Mouse (Mus musculus) right cerebral cortex, postnatal 25 days (tissue): Measurements from ENCODE around the gene Gm525.
"Not testable (repeated sequence)": the region's sequence is repeated elsewhere in the genome, so short reads cannot be mapped to it uniquely, and the experiment has no call there.

Experiments
- DNase-seq: peaks from one replicate; pipeline ENCODE4 v3.0.0; 2022

Gm525 gene

DNA sequence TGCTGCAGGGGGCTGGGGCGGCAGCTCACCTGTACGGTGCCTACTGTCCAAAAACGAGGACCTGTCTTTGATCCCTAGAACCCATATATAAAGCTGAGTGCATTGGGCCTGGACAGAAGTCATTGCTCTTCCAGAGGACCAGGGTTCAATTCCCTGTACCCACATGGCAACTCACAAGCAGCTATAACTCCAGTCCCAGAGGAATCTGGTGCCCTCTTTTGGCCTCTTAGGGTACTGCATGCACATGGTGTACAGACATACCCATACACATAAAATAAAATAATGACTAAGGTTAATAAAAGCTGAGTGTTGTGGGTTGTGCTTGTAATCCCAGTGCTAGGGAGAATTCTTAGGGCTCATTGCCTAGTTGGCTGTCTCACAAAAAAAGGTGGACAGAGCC, 8.3 kb upstream of the Gm525 start:
- DNase-seq = no peak

DNA sequence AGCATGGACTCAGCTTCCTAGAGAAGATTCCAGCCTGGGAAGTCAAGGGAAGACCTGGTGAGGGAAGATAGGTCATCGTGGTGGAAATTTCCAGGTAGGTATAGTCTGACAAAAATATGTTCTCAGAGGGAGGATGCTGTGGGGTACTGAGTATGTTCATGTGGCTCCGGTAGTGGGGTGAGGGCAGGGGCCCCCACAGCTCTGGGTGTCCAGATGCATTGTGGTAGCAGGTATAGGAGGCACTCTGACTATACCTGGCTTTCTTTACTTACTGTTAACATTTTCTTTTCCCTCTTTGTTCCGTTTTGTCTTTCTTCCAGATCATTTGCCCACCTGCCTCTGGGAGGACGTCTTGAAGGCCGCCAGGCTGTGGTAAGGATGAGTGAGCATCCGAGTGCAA, 7.5 kb upstream of the Gm525 start:
- DNase-seq = no peak

DNA sequence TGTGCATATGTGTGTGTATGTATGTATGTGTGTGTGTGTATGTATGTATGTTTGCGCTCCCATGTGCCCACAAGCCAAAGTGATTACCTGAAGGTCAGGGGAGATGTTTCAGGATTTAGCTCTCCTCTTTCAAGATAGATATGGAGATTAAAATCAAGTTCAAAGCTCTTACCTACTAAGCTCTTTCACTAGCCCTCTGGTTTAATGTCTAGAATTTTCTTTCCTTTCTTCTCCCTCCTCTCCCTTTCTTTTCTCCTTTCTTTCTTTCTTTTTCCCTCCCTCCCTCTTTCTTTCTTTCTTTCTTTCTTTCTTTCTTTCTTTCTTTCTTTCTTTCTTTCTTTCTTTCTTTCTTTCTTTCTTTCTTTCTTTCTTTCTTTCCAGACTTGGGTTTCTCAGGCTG, 6.9 kb upstream of the Gm525 start, which contains the start of gene Dgke:
Gene Dgke, minus strand, starts transcription at position 101 of the 400 bp plus-strand sequence.
- no peak for DNase-seq

DNA sequence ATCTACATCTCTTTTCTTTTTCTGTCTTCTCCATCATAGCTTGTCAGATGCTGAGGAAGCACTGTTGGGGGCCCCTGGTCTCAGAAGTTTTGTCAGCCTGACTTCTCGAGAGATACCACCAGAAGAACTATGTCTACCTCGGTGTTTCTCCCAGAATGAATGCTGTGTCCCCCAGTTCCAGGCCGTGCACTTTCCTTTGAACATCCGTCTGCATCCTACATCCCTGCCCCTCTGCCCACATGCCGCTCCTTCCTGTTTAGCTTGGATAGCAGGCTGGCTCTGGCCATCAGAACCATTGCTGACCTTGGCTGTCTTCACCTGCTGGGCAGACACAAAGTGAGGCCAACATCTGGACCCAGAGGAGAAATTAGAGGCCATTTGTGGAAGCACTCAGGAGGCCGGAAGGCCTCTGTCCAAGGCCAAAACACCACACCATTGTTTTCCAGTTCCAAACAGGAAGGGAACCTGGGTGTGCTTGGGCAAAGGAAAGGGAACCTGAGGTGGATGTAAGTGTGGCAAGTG, 6.3 kb upstream of the Gm525 start:
- DNase-seq = no peak

DNA sequence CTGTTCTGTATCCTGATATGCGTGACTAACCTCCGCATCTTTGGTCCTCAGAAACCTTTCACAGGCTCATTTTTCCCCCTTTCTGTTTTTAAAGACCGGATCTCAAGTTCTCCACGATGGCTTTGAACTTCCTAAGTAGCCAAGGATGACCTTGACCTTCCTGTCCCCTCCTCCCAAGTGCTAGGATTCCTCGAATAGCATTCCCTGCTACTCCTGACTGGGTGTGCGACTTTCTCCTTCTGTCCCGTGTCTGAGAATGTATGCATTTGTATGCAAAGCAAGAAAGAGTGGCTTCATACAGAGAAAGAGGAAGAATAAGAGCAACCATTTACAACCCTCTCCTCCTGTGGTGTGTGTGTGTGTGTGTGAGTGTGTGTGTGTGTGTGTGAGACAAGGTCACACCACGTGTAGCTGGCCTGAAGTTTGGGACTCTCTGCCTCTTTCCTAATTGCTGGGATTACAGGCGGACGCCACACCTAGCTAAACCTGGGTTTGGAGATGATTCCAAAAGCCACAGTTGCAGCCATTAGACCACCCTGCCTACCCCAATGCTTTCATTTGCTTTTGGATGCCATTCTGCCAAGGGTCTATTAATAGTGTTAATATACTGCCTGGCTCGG, 5.7 kb upstream of the Gm525 start:
- DNase-seq = no peak

DNA sequence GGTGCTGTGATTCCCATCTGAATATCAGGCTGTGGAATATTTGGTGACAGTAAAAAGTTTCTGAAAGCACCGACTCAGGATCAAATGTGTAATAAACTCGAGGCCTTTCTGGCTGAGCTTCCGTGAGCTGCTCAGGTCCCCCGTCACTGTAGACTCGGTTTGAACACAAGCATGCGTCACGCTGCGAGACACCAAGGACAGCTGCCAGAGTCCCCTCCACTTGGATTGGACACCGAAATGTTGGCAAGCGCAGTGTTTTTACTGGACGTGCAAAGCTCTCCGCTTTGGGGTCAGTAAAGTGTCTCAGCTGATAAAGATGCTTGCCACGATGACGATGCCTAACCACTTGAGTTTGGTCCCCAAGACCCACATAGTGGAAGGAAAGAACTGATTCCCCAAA, 5.0 kb upstream of the Gm525 start:
- no peak for DNase-seq

DNA sequence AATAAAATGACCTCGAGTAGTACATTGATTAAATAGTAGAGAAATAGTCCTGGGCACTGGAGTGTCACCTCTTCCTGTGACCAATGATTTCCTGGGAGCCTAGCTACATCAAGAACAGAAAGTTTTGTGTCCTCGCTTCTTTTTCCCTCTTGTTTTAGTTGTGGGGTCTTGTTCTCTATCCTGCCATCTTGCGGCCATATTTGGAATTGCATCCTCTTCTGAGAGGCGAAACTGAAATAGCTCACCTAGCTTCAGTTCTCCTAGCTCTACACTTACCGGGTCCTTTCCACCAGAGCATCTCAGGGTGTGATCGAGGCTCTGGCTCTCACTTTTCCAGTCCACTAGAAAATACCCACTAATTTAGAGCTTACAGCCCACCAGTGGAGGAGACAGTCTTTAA, 4.3 kb upstream of the Gm525 start:
- peak; percentile 43 for DNase-seq

DNA sequence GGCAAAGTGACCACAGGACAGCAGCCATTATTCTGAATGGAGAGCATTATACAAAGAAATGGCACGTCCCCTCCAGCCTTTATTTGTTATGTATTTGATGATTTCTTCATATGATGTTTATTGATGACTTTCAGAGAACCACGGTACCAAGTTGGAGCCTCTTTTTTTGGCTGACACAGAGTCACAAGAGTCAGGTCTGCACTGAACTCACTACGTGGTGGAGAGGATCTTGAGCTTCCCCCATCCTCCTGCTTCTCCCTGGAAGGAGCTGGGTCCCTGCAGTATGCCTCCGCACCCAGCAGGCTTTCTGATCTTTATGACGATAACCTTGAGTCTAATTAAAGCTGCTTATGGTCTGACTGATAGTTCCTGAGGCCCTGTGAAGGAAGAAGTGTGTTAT, 2.1 kb upstream of the Gm525 start:
- DNase-seq = no peak

DNA sequence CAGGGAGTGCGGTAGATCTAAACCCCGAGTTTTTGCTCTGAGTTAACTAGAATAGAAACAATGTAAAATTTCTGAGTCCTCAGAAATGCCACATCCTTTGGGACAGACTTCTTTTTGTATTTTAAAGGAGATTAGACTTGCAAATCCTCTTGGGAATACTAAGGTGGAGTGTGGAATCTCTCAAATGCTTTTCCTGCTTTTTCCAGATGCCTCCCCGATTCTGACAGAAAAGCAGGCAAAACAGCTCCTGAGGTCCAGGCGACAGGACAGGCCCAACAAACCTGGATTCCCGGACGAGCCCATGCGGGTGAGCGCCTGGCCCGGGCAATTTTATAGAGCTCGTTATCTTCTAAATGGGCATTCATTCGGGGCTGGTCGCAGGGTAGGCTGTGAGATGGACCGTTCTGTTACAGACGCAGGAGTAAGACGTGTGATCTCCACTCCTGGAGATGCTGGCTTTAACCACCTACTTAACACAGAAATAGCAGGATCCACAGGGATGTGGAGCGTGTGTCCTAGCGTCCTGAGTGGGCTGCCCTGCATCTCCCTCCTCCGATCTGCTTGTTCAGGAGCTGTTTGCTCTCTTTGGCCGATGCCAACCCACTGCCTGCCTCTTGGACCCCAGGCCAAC, 1.3 kb downstream of the Gm525 start:
- no peak for DNase-seq

DNA sequence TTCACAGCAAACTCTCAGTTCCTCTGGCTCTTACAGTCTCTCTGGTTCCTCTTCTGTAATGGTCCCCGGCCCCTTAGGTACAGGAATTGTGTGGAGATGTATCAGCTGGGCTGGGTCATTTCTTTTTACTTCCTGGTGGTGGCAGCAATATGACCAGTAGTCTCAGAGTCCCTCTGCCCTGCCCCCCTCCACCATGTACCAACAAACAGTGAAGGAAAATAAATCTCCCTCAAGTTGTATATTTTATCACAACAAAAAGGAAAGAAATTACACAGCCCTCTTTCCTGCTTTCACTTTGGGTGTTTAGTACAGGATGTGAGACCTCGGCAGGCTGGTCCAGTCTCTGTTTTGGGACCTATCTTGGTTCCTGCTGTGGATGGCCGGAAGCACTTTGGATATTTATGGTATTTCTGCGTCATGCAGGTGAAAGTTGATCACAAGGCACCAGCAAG, 2.8 kb downstream of the Gm525 start:
- DNase-seq = no peak

DNA sequence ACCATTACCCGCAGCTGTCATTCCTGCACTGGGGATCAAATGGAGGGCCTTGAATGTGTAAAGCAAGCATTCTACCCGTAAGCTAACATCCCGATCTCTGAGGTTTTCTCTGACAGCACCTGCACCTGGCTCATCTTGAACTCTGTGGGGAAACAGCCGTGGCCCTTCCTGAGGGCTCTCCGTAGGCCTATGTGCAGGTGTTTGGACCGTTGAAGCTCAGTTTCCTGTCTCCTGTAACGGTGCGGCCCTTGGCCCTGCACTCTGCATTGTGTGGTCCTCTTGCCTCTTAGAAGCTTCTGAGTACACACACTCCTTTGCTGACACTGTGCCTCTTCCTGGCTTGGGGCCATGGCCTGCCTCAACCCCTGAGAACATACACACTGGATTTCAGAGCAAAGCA, 4.0 kb downstream of the Gm525 start:
- DNase-seq = no peak

DNA sequence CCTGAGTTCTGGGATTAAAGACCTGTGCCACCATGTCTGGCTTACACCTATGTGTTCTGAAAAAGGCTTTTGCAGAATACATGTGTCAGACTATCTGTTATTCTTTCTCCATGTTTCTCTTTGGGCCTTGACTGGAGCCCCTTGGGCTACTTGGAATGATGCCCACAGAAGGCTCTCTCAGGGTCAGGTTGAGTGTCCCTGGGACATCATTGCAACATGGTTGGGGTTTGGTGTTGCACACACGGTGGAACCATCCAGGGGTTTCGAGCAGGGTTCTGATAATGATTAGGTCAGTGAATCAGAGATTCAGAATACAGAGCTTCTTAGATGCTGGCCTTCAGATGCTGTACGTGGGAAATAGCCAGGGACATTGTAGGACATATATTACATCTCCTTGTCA, 4.7 kb downstream of the Gm525 start:
- DNase-seq = no peak

DNA sequence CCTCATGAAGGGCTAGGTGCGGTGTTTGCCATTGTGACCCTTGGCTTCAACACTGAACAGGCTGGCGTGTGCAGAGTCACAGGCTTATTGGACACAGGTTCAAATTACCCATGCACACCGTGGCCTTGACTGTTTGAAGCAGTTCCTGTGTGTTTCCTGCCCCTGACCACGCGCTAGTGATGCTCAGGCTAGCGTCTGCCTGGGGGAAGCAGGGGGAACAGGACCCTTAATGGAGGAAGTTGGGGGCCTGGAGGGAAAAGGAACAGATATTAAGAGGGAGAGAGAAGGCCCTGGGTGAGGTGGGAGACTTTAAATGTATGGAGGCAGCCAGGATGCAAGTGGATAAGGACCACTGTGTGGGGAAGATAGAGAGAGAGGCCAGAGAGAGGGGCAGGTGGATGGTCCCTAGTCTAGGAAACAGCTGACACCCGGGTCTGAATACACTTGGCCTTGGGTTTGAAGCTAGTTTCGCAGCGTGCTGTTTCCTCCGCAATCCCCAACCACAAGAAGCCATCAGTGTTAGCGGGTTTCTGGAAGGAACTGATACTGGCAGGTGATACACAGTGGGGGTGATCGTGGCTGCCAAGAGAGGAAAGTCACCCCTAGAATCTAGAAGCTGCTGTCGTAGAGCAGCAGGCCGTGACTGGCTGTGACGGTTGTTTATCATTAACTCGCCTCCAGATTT, 5.5 kb downstream of the Gm525 start:
- DNase-seq = no peak

DNA sequence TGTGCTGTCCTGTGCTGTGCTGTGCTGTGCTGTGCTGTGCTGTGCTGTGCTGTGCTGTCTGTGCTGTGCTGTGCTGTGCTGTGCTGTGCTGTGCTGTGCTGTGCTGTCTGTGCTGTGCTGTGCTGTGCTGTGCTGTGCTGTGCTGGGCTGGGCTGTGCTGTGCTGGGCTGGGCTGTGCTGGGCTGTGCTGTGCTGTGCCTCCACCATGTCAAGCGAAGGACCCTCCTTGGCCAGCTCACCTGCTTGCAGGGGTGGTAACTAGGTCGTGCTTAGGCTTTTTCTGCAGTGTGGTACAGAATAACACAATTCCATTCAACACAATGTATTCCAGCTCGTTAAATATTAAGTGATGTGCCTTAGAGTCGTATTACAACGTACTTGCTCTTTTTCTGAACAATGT, 8.3 kb downstream of the Gm525 start:
- not testable (repeated sequence) for DNase-seq

DNA sequence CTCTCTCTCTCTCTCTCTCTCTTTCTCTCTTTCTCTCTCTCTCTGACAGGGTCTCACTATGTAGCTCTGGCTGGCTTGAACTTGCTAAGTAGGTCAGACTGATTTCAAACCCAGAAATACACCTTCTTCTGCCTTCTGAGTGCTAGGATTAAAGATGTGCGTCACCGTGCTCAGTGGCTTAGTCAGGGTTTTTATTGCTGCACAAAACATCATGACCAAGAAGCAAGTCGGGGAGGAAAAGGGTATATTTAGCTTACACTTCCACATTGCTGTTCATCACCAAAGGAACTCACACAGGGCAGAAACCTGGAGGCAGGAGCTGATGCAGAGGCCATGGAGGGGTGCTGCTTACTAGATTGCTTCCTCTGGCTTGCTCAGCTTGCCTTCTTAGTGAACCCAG, 9.1 kb downstream of the Gm525 start:
- DNase-seq = not testable (repeated sequence)

DNA sequence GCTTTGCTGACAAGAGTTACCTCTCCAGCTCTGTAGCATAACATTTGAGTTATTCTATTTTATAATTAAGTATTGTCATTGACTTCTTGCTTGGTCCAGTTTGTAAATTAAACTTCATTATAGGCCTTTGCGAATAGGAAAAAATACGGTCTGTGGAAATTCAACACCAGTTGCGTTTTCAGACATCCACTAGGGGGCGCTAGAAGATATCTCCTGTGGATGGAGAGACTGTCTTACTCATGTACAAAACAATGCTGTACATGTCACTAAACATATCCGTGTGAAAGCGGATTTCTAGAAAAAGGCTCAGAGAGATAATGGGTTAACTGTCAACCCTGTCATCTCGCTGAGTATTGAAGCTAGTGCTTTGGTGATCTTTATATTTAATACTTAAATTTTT, 11.0 kb downstream of the Gm525 start:
- DNase-seq = no peak

DNA sequence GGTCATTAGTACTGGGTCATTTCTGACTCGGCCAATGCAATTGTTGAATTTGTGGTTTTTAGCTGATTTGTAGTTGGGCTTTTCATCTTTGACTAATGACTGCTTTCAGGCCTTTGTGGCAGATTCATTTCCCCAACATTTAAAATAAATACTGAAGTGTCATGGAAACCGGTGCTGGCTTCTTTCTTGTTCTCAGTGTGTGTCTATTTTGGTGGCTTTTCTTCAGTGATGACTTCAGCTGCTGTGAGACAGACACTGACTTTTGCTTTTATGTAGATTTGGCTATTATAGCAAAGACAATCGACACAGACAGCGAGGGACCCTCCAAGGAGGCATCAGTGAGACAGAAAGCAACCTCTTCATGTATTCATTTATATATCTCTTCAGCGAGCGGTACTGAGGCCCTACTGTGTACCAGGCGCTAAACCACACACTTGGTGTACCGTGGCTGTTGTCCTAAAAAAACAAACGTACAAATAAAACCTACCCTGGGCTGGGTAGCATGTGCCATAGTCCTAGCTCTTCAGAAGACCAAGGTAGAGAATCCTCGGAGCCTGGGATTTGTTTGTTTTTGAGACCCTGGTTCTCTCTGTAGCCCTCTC, 12.7 kb downstream of the Gm525 start:
- DNase-seq = no peak

DNA sequence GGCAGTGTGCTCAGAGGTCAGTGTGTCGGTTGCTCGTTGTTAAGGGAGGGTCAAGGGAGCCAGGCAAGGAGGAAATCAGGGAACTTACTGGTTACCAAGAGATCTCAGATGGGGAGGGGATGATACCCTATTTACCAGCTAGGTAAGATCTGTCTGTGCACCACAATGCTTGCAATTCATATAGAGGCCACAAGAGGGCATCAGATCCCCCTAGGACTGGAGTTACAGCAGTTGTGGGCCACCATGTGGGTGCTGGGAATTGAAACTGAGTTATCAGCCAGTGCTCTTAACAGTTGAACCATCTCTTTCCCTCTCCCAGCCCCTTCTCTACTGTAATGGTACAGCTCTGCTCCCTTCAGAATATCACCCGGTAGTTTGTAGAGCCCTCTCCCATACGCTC, 15.1 kb downstream of the Gm525 start:
- DNase-seq = no peak

DNA sequence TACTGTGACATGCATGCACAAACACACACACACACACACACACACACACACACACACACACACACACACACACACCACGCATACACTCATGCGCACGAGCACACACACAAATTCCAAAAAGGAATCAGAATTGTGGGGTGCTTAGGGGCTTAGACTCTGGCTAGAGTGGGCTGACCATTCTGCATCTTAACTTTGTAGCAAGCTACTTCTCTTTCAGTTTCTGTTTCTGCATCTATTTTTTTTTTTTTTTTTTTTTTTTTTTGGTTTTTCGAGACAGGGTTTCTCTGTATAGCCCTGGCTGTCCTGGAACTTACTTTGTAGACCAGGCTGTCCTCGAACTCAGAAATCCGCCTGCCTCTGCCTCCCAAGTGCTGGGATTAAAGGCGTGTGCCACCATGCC, 16.7 kb downstream of the Gm525 start:
- not testable (repeated sequence) for DNase-seq

DNA sequence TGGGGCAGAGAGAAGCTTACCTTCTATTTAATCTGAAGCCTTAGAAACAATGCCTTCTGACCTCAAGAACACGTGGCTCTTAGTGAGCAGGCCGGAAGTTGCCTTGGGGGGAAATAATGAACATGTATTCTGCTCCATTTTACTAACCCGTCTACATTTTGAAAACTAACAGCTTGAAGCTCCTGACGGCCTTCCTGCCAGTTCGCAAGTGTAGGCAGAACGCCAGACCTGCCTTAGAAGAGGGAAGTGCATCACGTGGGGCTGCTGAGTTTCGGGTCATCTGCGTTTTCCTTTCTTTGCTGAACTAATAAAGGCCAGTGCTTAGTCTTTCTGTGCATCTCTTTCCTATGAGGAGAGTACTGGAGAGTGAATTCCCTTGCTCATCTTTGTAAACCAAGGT, 19.1 kb downstream of the Gm525 start:
- no peak for DNase-seq

DNA sequence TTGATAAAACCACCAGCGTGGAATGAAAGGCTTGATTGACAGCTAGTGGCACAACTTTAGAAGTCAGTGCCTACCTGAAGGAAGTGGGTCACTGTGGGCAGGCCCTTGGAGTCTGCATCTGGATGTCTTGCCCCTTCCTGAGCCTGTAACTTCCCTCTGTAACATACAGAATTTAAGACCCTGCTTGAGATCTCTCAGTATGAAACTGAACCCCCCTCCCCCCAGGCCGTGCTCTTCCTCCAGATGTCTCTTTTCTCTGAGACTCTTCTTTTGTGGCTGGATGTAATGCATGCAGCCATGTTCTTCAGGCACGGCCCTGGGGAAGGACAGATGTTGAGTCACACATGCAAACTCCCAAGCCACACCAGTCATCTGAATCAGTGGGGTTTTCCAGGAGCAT, 21.7 kb downstream of the Gm525 start:
- no peak for DNase-seq

DNA sequence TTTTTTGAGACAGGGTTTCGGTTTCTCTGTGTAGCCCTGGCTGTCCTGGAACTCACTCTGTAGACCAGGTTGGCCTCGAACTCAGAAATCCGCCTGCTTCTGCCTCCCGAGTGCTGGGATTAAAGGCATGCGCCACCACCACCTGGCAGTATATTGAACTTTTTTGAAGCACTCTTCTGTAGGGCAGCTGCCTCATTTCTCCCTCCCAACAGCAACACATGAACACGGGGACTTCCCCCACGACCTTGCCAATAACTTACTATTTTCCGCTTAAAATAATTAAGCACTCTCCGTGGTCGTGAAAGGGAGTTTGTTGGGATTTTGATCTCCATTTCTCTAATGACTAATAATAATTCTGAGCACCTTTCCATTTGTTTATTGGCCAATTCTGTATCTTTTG, 23.7 kb downstream of the Gm525 start:
- not testable (repeated sequence) for DNase-seq

DNA sequence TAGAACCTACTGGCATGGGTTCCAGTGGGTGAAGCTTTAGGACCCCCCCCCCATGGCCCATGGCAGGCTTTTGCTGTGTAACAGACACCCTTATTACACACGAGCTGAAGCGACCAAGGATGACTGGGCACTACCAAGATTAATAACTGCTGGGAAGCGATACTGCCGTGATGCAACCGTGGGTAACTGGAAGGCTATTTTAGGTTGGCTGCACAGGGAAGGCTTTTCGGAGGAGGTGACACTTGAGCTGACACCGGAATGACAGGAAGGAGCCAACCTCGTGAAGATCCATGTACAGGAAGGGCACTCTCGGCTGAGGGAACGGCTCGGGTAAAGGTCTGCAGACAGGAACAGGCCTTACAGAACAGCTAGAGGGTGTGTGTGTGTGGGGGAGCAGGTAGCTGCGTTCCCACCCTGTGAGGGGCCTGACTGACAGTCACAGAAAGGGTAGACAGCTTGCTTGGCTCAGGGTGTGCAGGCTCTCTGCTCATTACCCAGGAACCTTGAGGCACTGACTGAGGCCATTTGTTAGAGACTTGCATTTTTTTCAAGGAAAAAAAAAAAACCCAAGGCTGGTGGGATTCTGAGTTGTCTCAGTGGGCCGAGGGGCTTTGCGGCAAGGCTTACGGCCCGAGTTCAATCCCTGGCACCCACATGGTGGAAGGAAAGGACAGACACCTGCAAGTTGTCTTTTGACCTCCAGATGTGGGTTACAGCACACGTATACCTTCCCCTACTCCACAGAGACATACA, 24.6 kb downstream of the Gm525 start:
- no peak for DNase-seq
